Mouse (Mus musculus): ENCODE data around the gene Dscaml1. TPM values are rescaled to one million over a fixed set of nuclear protein-coding genes. Genes with fewer than 3 reads are reported as not detected.

Dscaml1 gene
- polyA plus RNA-seq, 2 experiments = not detected

DNA sequence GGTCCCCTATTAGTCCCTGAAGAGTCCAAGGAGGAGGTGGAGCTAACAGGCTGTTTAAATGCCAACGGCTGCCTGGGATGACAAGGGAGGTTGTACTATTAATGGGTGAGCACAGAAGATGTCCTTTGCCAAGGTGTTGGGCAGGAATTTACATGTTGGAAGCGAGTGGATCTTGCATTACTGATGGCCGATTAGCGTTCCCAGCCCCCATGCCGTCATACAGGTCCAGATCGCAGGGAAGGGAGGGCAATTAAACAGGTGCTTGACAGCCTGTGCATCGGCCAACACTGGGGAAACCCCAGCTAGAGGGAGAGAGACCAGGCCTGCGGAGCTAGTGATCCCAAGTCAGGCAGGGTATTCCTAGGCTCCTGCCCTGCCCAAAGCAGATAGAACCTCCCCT, 98.1 kb downstream of the Dscaml1 start:
- ATAC-seq (ENCODE audit: insufficient read depth) (no peak), DNase-seq (ENCODE audit: low read depth in 3 of 3, low spot score in 3 of 3) (no peak)
- H3K9me3 ChIP-seq (ENCODE audit: control insufficient read depth, low read length) = no peaks in the 10 kb centered on the region
- no peaks in the 10 kb centered on the region for H3K4me1 ChIP-seq (replicated peaks; ENCODE audit: control insufficient read depth in 2 of 2, insufficient read depth in 2 of 2, low read length in 1 of 2)
- 76% methylated on average over 8 of the region's 8 CpGs for WGBS (ENCODE audit: insufficient replicate concordance)
- no peak overlapping the region for H3K4me3 ChIP-seq (ENCODE audit: insufficient read depth in 1 of 2, low read depth in 2 of 2, low read length in 2 of 2)
- H3K27me3 ChIP-seq (ENCODE audit: control insufficient read depth, insufficient read depth, low read length) = no peaks in the 10 kb centered on the region
- H3K27ac ChIP-seq = no peak overlapping the region
- TF ChIP-seq EP300 (IDR thresholded peaks at IDR 0.05; ENCODE audit: low read depth) = no peak
- TF ChIP-seq CTCF (IDR thresholded peaks at IDR 0.05; ENCODE audit: low read depth) = no peak
- H3K9ac ChIP-seq (replicated peaks) = no peak overlapping the region
- H3K4me2 ChIP-seq (ENCODE audit: low read depth) = no peak overlapping the region
- H3K36me3 ChIP-seq (replicated peaks; ENCODE audit: control insufficient read depth, insufficient read depth, low read depth) = no peaks in the 10 kb centered on the region

DNA sequence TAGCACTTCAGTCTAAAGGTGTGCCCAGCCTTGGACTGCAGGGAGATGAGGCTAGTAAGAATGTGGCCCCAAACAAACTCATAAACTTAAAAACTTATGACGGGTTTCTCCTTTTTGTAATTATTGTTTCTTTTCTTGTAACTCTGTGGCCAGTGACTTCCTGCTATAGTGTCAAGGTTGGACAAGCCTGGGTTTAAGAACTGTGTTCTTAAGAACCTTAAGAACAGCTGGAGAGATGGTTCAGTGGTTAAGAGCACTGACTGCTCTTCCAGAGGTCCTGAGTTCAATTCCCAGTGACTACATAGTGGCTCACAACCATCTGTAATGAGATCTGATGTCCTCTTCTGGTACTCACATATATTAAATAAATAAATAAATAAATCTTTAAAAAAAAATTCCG, 106.8 kb downstream of the Dscaml1 start:
- H3K4me1 ChIP-seq (replicated peaks; ENCODE audit: control insufficient read depth in 2 of 2, insufficient read depth in 2 of 2, low read length in 1 of 2) = no peaks in the 10 kb centered on the region
- no peak for ATAC-seq (ENCODE audit: insufficient read depth)
- TF ChIP-seq EP300 (IDR thresholded peaks at IDR 0.05; ENCODE audit: low read depth) = no peak
- no peak for TF ChIP-seq CTCF (IDR thresholded peaks at IDR 0.05; ENCODE audit: low read depth)

GRCm38 (mm10) chr9:45534472-45534988, 108.1 kb downstream of the Dscaml1 start:
- no peaks in the 10 kb centered on the region for H3K27me3 ChIP-seq (ENCODE audit: control insufficient read depth, insufficient read depth, low read length)
- no peaks in the 10 kb centered on the region for H3K4me1 ChIP-seq (replicated peaks; ENCODE audit: control insufficient read depth in 2 of 2, insufficient read depth in 2 of 2, low read length in 1 of 2)
- DNase-seq (ENCODE audit: low read depth in 3 of 3, low spot score in 3 of 3) = no peak
- no peak overlapping the region for H3K4me3 ChIP-seq (ENCODE audit: insufficient read depth in 1 of 2, low read depth in 2 of 2, low read length in 2 of 2)
- no peak overlapping the region for H3K9ac ChIP-seq (replicated peaks)
- H3K9me3 ChIP-seq (ENCODE audit: control insufficient read depth, low read length) = no peaks in the 10 kb centered on the region
- no peak for ATAC-seq (ENCODE audit: insufficient read depth)
- TF ChIP-seq CTCF (IDR thresholded peaks at IDR 0.05; ENCODE audit: low read depth) (no peak), EP300 (IDR thresholded peaks at IDR 0.05; ENCODE audit: low read depth) (no peak)
- no peaks in the 10 kb centered on the region for H3K36me3 ChIP-seq (replicated peaks; ENCODE audit: control insufficient read depth, insufficient read depth, low read depth)
- H3K4me2 ChIP-seq (ENCODE audit: low read depth) = no peak overlapping the region
- no peak overlapping the region for H3K27ac ChIP-seq
- WGBS (ENCODE audit: insufficient replicate concordance) = 61% methylated on average over 8 of the region's 8 CpGs

More for the DNA sequence above, 106.8 kb downstream of the Dscaml1 start:
- Histone ChIP-seq H3K4me3 (ENCODE audit: insufficient read depth in 1 of 2, low read depth in 2 of 2, low read length in 2 of 2) (no peak overlapping the region), H3K9ac (replicated peaks) (no peak overlapping the region), H3K27me3 (ENCODE audit: control insufficient read depth, insufficient read depth, low read length) (no peaks in the 10 kb centered on the region), H3K27ac (no peak overlapping the region), H3K36me3 (replicated peaks; ENCODE audit: control insufficient read depth, insufficient read depth, low read depth) (no peaks in the 10 kb centered on the region), H3K4me2 (ENCODE audit: low read depth) (no peak overlapping the region), H3K9me3 (ENCODE audit: control insufficient read depth, low read length) (no peaks in the 10 kb centered on the region)
- no peak for DNase-seq (ENCODE audit: low read depth in 3 of 3, low spot score in 3 of 3)
- WGBS (ENCODE audit: insufficient replicate concordance) = 40% methylated on average over 2 of the region's 2 CpGs

GRCm38 (mm10) chr9:45537649-45538048, 111.2 kb downstream of the Dscaml1 start:
- H3K27me3 ChIP-seq (ENCODE audit: control insufficient read depth, insufficient read depth, low read length) = no peaks in the 10 kb centered on the region
- no peaks in the 10 kb centered on the region for H3K36me3 ChIP-seq (replicated peaks; ENCODE audit: control insufficient read depth, insufficient read depth, low read depth)
- WGBS (ENCODE audit: insufficient replicate concordance) = 56% methylated on average over 7 of the region's 7 CpGs
- no peak overlapping the region for H3K4me3 ChIP-seq (ENCODE audit: insufficient read depth in 1 of 2, low read depth in 2 of 2, low read length in 2 of 2)
- H3K9me3 ChIP-seq (ENCODE audit: control insufficient read depth, low read length) = no peaks in the 10 kb centered on the region
- H3K4me2 ChIP-seq (ENCODE audit: low read depth) = no peak overlapping the region
- TF ChIP-seq CTCF (IDR thresholded peaks at IDR 0.05; ENCODE audit: low read depth) (no peak), EP300 (IDR thresholded peaks at IDR 0.05; ENCODE audit: low read depth) (no peak)
- no peak overlapping the region for H3K9ac ChIP-seq (replicated peaks)
- DNase-seq (ENCODE audit: low read depth in 3 of 3, low spot score in 3 of 3) (no peak), ATAC-seq (ENCODE audit: insufficient read depth) (no peak)
- no peak overlapping the region for H3K27ac ChIP-seq
- H3K4me1 ChIP-seq (replicated peaks; ENCODE audit: control insufficient read depth in 2 of 2, insufficient read depth in 2 of 2, low read length in 1 of 2) = no peaks in the 10 kb centered on the region

DNA sequence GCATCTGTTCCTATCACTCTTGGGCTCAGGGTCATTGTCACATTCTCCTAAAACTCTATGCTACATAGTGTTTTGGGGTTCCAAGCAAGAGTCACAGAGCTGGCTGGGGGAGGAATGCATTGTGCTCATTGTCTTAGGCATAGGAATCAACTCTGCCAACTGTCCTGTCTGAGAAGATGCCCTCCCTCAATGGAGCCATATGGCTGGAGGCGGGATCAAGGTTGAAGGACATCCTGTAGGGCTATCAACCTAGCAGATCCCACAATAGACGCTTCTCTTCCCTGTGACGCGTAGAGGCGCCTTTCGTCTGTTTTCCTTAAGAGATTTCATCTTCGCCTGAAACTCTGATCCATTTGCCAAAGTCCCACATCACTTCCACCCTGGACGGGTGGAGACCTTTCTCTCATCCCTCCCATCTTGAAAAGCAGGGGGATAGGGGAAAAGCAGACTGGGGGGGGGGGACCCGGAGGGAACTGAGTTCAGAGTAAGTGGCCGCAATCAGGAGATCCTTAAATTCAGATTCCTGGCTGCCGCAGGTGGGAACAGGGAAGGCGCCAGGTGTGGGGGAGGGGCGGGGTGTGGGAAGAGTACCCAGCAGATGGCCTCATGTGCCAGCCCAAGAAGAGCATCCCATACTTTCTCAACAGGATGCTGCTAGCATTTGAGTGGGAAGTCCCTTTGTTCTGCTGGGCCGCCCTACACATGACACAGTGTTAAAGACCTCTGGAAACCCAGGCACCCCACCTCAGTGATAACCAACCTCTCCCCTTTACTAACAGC, 113.0 kb downstream of the Dscaml1 start:
- Histone ChIP-seq H3K27ac (no peak overlapping the region), H3K4me3 (ENCODE audit: insufficient read depth in 1 of 2, low read depth in 2 of 2, low read length in 2 of 2) (no peak overlapping the region), H3K36me3 (replicated peaks; ENCODE audit: control insufficient read depth, insufficient read depth, low read depth) (no peaks in the 10 kb centered on the region), H3K27me3 (ENCODE audit: control insufficient read depth, insufficient read depth, low read length) (no peaks in the 10 kb centered on the region), H3K4me2 (ENCODE audit: low read depth) (no peak overlapping the region), H3K4me1 (replicated peaks; ENCODE audit: control insufficient read depth in 2 of 2, insufficient read depth in 2 of 2, low read length in 1 of 2) (no peaks in the 10 kb centered on the region), H3K9ac (replicated peaks) (no peak overlapping the region), H3K9me3 (ENCODE audit: control insufficient read depth, low read length) (no peaks in the 10 kb centered on the region)
- DNase-seq (ENCODE audit: low read depth in 3 of 3, low spot score in 3 of 3) (no peak), ATAC-seq (ENCODE audit: insufficient read depth) (no peak)
- TF ChIP-seq EP300 (IDR thresholded peaks at IDR 0.05; ENCODE audit: low read depth) = no peak
- TF ChIP-seq CTCF (IDR thresholded peaks at IDR 0.05; ENCODE audit: low read depth) = no peak
- WGBS (ENCODE audit: insufficient replicate concordance) = 57% methylated on average over 14 of the region's 14 CpGs
